Mouse (Mus musculus) ovary, adult 10 weeks (tissue): ENCODE measurements around the gene T2. TPM values are rescaled to one million over a fixed set of nuclear protein-coding genes. Genes with fewer than 3 reads are reported as not detected.

Experiments
- polyA plus RNA-seq: library from polyadenylated mRNA; stranded (reverse); fragments of 350-450 nt; fragmentation: Illumina TruSeq; extraction: RNeasy Lipid Tissue Mini Kit (QIAGEN cat#74804); gene quantifications from one replicate; pipeline ENCODE4 v1.2.3, GENCODE M21; 2014

The T2 gene
- polyA plus RNA-seq, result 0.37 TPM

DNA sequence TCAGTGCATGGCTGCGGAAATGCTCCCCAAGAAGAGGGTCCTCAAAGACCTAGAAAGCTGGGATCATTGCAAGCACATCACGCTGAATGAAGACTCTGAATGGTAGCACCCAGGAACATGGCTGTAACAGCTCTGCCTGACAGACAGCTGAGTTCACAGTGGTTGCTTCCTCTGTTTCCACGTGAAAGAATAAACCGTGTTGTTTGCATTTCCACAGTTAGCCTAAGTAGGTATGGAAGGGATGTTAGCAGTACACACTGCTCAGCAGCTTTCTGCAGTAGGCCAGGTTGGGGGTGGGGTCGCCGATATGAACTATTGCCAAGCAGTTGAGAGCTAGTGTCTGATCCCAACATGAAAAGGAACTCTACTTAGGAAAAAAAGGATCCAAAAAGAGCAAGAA is at the start of gene T2:
Gene T2, plus strand, starts transcription at position 301 of the 400 bp plus-strand sequence.

DNA sequence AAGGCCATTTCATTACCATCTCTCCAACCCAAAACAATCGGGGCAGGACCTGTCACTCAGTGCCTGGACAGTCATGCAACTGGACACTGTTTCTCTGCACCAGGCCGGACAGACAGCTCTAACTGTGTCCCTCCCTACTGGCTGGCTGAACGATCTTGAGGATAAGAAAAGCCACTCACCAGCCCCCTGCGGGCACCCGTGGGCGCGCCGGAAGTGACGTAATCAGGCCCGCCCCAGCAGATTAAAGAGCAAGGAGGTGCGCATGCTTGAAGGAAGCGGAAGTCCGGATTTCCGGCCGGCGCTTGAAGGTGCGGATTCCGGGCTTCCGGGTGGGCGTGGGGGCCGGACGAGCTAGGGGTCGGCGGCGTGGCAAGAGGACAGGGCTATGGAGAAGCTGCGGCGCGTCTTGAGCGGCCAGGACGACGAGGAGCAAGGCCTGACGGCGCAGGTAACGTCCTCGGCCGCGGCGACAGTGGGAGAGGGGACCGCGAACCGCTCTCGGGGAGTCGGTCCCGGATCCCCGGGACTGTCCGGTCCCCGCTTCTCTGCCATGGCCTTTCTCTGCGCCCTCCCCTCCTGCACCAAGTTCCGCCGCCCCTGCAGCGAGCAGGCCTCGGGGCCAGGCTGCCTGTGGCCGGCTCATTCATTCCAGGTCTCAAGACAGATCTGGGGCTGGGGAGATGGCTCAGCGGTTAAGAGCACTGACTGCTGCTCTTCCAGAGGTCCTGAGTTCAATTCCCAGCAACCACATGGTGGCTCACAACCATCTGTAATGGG is 44.8 kb upstream of the T2 start, which contains the start of gene Sft2d1:
Gene Sft2d1, plus strand, starts transcription at position 265 of the 777 bp plus-strand sequence.

DNA sequence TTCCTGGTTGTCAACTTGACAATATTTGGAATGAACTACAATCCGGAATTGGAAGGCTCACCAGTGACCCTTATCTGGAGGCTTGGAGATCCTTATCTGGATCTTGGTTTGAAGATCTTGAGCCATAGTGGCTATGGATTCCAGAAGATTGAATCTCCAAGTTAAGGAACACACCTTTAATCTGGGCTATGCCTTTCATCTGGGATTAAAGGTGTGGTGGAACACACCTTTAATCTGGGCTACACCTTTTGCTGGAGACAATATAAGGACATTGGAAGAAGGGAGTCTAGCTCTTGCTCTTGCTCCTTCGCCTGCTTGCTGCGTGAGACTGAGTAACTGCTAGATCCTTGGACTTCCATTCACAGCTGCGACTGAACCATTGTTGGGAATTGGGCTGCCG is 18.6 kb upstream of the T2 start, which contains the start of gene Prr18:
Gene Prr18, plus strand, starts transcription at position 301 of the 400 bp plus-strand sequence.

GRCm38 (mm10) chr17:8433978-8434960 is 78.5 kb downstream of the T2 start, which contains the start of gene T:
Gene T (plus strand): TSS chr17:8434423.

Other genes starting within 250 kb of the T2 start
- gene Gm49673, start 208.2 kb upstream of the T2 start, polyA plus RNA-seq, result not detected
- 15.9 TPM for gene Rnaset2a, start 207.9 kb upstream of the T2 start, polyA plus RNA-seq
- 33.6 TPM for gene Fgfr1op, start 190.5 kb upstream of the T2 start, polyA plus RNA-seq
- not detected for gene Ccr6, start 119.9 kb upstream of the T2 start, polyA plus RNA-seq
- gene Mpc1, start 73.1 kb upstream of the T2 start, polyA plus RNA-seq, result 237 TPM
- gene Sft2d1, start 44.9 kb upstream of the T2 start, polyA plus RNA-seq, result 48.1 TPM
- 2.9 TPM for gene Prr18, start 18.5 kb upstream of the T2 start, polyA plus RNA-seq
- not detected for gene T, start 78.4 kb downstream of the T2 start, polyA plus RNA-seq
- gene Pde10a, start 169.4 kb downstream of the T2 start, polyA plus RNA-seq, result 12.0 TPM
- gene Gm17087, start 211.0 kb downstream of the T2 start, polyA plus RNA-seq, result not detected